Mouse (Mus musculus): ENCODE results near the gene Crebbp. TPM values are rescaled to one million over a fixed set of nuclear protein-coding genes. Genes with fewer than 3 reads are reported as not detected.

Gene Crebbp
- total and polyA plus RNA-seq, 3 experiments, result 5.4 to 18.8 (median 14.7) TPM

DNA sequence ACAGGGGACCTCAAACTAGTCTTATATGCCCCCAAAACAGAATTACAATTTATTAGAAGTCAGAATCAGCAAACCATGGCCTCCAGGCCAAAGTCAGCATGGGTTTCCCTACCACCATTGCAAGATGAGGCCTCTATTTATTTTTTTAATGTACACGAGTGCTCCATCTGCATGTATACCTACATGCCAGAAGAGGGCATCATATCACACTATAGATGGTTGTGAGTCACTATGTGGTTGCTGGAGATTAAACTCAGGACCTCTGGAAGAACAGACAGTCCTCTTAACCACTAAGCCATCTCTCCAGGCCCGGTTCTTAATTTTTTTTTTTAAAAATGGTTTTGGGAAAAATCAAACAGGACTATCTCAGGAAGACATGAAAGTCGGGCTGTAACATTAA lies 160.0 kb downstream of the Crebbp start:
- Histone ChIP-seq H3K9me3 (replicated peaks; ENCODE audit: low read length) (no peaks in the 10 kb centered on the region), H3K4me2 (ENCODE audit: insufficient read depth, low read depth, poor library complexity, severe bottlenecking) (no peak overlapping the region), H3K4me1 (ENCODE audit: control insufficient read depth in 1 of 2, insufficient read depth in 2 of 2) (no peaks in the 10 kb centered on the region), H3K4me3 (replicated peaks in 1 of 3; ENCODE audit: low read depth in 2 of 3, low read length in 2 of 3, poor library complexity in 1 of 3) (no peak overlapping the region), H3K9ac (ENCODE audit: insufficient read depth, low read depth) (no peak overlapping the region), H3K79me2 (replicated peaks; ENCODE audit: control insufficient read depth, extremely low read depth, insufficient read depth, poor library complexity, severe bottlenecking) (no peaks in the 10 kb centered on the region), H3K36me3 (replicated peaks in 1 of 2; ENCODE audit: control insufficient read depth in 1 of 2, insufficient read depth in 1 of 2, low read length in 1 of 2) (peaks cover 84 to 94% of the 10 kb centered on the region in 2 experiments), H3K27ac (ENCODE audit: insufficient read depth, low read depth) (no peak overlapping the region), H3K27me3 (replicated peaks) (no peaks in the 10 kb centered on the region)
- DNase-seq (ENCODE audit: extremely low read depth), result no peak
- TF ChIP-seq CTCF (conservative IDR thresholded peaks at IDR 0.05 in 1 of 2, IDR thresholded peaks at IDR 0.05 in 1 of 2; ENCODE audit: low read depth in 2 of 2, low read length in 2 of 2) (peak in 1 of 2 experiments; percentile 43; a peak in 2 of 4 replicates), JUND (conservative IDR thresholded peaks at IDR 0.05; ENCODE audit: low read depth, low read length) (no peak)
- in situ Hi-C loops (cut with MboI; ENCODE audit: low pct_ligation_motif_present, low pct_unique_long_range_greater_than_20kb, low sequenced_read_pairs), result no loop called here
- dilution Hi-C loops (cut with MboI; ENCODE audit: extremely low pct_ligation_motif_present, extremely low pct_unique_long_range_greater_than_20kb, low sequenced_read_pairs), result no loop called here

DNA sequence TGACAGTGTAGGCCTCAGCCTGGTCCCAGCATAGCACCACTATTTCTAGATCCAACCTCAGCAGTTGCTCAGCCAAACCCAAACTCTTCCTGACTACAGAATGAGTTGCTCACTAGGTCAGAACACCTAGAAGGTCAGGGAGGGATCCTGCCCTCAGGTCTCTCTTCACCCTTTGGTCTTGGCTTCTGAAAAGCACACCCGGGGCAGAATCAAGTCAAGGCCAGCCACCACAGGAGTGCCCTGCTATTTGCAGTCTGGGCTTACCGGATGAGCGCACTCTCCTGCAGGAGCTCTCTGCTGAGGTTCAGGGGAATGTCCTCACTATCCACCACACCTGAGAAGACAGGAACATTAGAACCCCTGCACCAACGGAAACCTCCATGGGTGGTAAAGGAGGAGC lies 161.2 kb downstream of the Crebbp start:
- Histone ChIP-seq H3K27me3 (replicated peaks) (no peaks in the 10 kb centered on the region), H3K36me3 (replicated peaks in 1 of 2; ENCODE audit: control insufficient read depth in 1 of 2, insufficient read depth in 1 of 2, low read length in 1 of 2) (peaks cover 76 to 94% of the 10 kb centered on the region in 2 experiments), H3K79me2 (replicated peaks; ENCODE audit: control insufficient read depth, extremely low read depth, insufficient read depth, poor library complexity, severe bottlenecking) (no peaks in the 10 kb centered on the region), H3K4me2 (ENCODE audit: insufficient read depth, low read depth, poor library complexity, severe bottlenecking) (no peak overlapping the region), H3K4me3 (replicated peaks in 1 of 3; ENCODE audit: low read depth in 2 of 3, low read length in 2 of 3, poor library complexity in 1 of 3) (no peak overlapping the region), H3K4me1 (ENCODE audit: control insufficient read depth in 1 of 2, insufficient read depth in 2 of 2) (no peaks in the 10 kb centered on the region), H3K9ac (ENCODE audit: insufficient read depth, low read depth) (no peak overlapping the region), H3K27ac (ENCODE audit: insufficient read depth, low read depth) (no peak overlapping the region), H3K9me3 (replicated peaks; ENCODE audit: low read length) (no peaks in the 10 kb centered on the region)
- DNase-seq (ENCODE audit: extremely low read depth), result no peak
- dilution Hi-C loops (cut with MboI; ENCODE audit: extremely low pct_ligation_motif_present, extremely low pct_unique_long_range_greater_than_20kb, low sequenced_read_pairs), result no loop called here
- in situ Hi-C loops (cut with MboI; ENCODE audit: low pct_ligation_motif_present, low pct_unique_long_range_greater_than_20kb, low sequenced_read_pairs), result no loop called here
- TF ChIP-seq BHLHE40 (IDR thresholded peaks at IDR 0.05; ENCODE audit: low read depth, low read length), result no peak
- no peak for TF ChIP-seq CTCF (conservative IDR thresholded peaks at IDR 0.05 in 1 of 2, IDR thresholded peaks at IDR 0.05 in 1 of 2; ENCODE audit: low read depth in 2 of 2, low read length in 2 of 2)
- TF ChIP-seq NELFE (IDR thresholded peaks at IDR 0.05; ENCODE audit: low read depth, low read length), result no peak
- no peak for TF ChIP-seq ZNF384 (IDR thresholded peaks at IDR 0.05; ENCODE audit: low read depth, low read length)
- TF ChIP-seq USF2 (conservative IDR thresholded peaks at IDR 0.05; ENCODE audit: low read depth, low read length), result no peak
- no peak for TF ChIP-seq TBP (conservative IDR thresholded peaks at IDR 0.05; ENCODE audit: low read depth, low read length)
- no peak for TF ChIP-seq TCF12 (IDR thresholded peaks at IDR 0.05; ENCODE audit: low read depth, low read length)
- TF ChIP-seq RCOR1 (conservative IDR thresholded peaks at IDR 0.05; ENCODE audit: low read depth, low read length), result no peak
- TF ChIP-seq MEF2A (IDR thresholded peaks at IDR 0.05; ENCODE audit: borderline replicate concordance, low read depth, low read length), result no peak
- no peak for TF ChIP-seq HCFC1 (IDR thresholded peaks at IDR 0.05; ENCODE audit: low read depth, low read length)
- TF ChIP-seq KAT2A (IDR thresholded peaks at IDR 0.05; ENCODE audit: insufficient replicate concordance, low read length), result no peak
- TF ChIP-seq PAX5 (IDR thresholded peaks at IDR 0.05; ENCODE audit: low read length), result no peak
- no peak for TF ChIP-seq POLR2A (IDR thresholded peaks at IDR 0.05; ENCODE audit: low read depth, low read length)
- TF ChIP-seq MAX (IDR thresholded peaks at IDR 0.05; ENCODE audit: low read length), result no peak
- no peak for TF ChIP-seq ELF1 (IDR thresholded peaks at IDR 0.05; ENCODE audit: low read depth, low read length)
- no peak for TF ChIP-seq RAD21 (IDR thresholded peaks at IDR 0.05; ENCODE audit: low read depth, low read length)
- no peak for TF ChIP-seq USF1 (IDR thresholded peaks at IDR 0.05; ENCODE audit: low read depth, low read length)
- no peak for TF ChIP-seq CHD2 (IDR thresholded peaks at IDR 0.05; ENCODE audit: low read length)
- no peak for TF ChIP-seq ETS1 (conservative IDR thresholded peaks at IDR 0.05; ENCODE audit: low read depth, low read length)

All from CH12.LX (cell line).